Mouse (Mus musculus) megakaryocyte-erythroid progenitor cell, adult 5 weeks (primary cell): ENCODE measurements around the gene Nfxl1. TPM values are rescaled to one million over a fixed set of nuclear protein-coding genes. Genes with fewer than 3 reads are reported as not detected.

Source experiments
- polyA plus RNA-seq: library from polyadenylated mRNA; stranded (reverse); fragments of >175 nt; gene quantifications from 2 replicates; pipeline ENCODE4 v1.2.3, GENCODE M21; 2012

Nfxl1 gene
- 17.6 and 18.1 TPM in 2 replicates for polyA plus RNA-seq

GRCm38 (mm10) chr5:72559544-72560049, at the start of gene Nfxl1:
TSS of gene Nfxl1 (minus strand) at chr5:72559684.

GRCm38 (mm10) chr5:72587192-72587681, 27.8 kb upstream of the Nfxl1 start, which contains the start of gene Gm5868:
TSS of gene Gm5868 (minus strand) at chr5:72587551.

DNA sequence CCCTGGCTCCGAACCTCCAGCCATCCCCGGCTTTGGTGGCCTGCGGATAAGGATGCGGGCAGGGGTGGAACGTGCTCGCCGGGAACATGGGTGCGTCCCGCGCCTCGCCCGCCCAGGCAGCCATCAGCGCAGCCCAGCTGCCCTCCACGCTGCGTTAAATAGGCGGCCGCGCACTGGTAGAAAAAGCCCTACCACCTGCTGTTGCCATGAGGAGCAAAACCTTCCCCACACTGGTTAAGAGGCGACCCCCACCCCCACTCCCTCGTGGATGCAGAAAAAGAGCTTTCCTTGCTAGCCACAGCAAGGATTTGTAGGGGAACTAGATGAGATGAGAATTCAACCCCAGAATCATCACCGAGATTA, 21.5 kb upstream of the Nfxl1 start, which contains the start of gene Zar1:
Zar1 (minus strand) TSS at position 285 of the 363 bp plus-strand sequence.

GRCm38 (mm10) chr5:72503531-72504523, 55.7 kb downstream of the Nfxl1 start, which contains the start of gene Corin:
TSS of gene Corin (minus strand) at chr5:72504473.

Other genes with a start within 250 kb of the Nfxl1 start
- gene Corin, start 55.2 kb downstream of the Nfxl1 start, polyA plus RNA-seq = not detected in 2 replicates
- not detected in 2 replicates for gene Zar1, start 21.6 kb upstream of the Nfxl1 start, polyA plus RNA-seq
- not detected in 2 replicates for gene Gm5868, start 27.9 kb upstream of the Nfxl1 start, polyA plus RNA-seq
- gene Cnga1, start 84.6 kb upstream of the Nfxl1 start, polyA plus RNA-seq = not detected in 2 replicates
- 0.17 and 0.18 TPM in 2 replicates for gene Nipal1, start 88.1 kb upstream of the Nfxl1 start, polyA plus RNA-seq
- 0.06 and 0.17 TPM in 2 replicates for gene Txk, start 193.1 kb upstream of the Nfxl1 start, polyA plus RNA-seq